Mouse (Mus musculus): ENCODE measurements around the gene Lrrc46. TPM values are rescaled to one million over a fixed set of nuclear protein-coding genes. Genes with fewer than 3 reads are reported as not detected.
A peak's percentile ranks its signal among the peaks of the same experiment; 100 is the strongest.

Gene Lrrc46
- polyA plus RNA-seq, 1 experiment, result 1.0 TPM

GRCm38 (mm10) chr11:96997380-96997956 lies 43.7 kb downstream of the Lrrc46 start:
- H3ac ChIP-seq (ENCODE audit: control insufficient read depth, insufficient read length, low read depth), result peak overlapping the region; percentile 34
- H3K4me3 ChIP-seq (ENCODE audit: insufficient read depth, poor library complexity, severe bottlenecking), result no peak overlapping the region
- no peaks in the 10 kb centered on the region for H3K79me3 ChIP-seq (ENCODE audit: low read depth)
- no peaks in the 10 kb centered on the region for H3K27me3 ChIP-seq (ENCODE audit: control insufficient read depth, insufficient read depth, insufficient read length)
- no peaks in the 10 kb centered on the region for H3K36me3 ChIP-seq (ENCODE audit: control insufficient read depth, insufficient read depth)
- H3K79me2 ChIP-seq (ENCODE audit: control insufficient read depth, insufficient read depth), result no peaks in the 10 kb centered on the region
- TF ChIP-seq USF1 (IDR thresholded peaks at IDR 0.05; ENCODE audit: low read depth) (no peak), MAX (IDR thresholded peaks at IDR 0.05) (no peak), MYOD1 (IDR thresholded peaks at IDR 0.05; ENCODE audit: control insufficient read depth, insufficient read length, low read depth) (peak; percentile 39), MYOG (IDR thresholded peaks at IDR 0.05; ENCODE audit: control insufficient read depth, extremely low read depth, insufficient read length) (no peak), CEBPB (IDR thresholded peaks at IDR 0.05; ENCODE audit: low read depth) (peak; percentile 75)

GRCm38 (mm10) chr11:96996773-96997379 lies 44.3 kb downstream of the Lrrc46 start:
- no peaks in the 10 kb centered on the region for H3K27me3 ChIP-seq (ENCODE audit: control insufficient read depth, insufficient read depth, insufficient read length)
- H3ac ChIP-seq (ENCODE audit: control insufficient read depth, insufficient read length, low read depth), result peak overlapping the region; percentile 34
- H3K79me2 ChIP-seq (ENCODE audit: control insufficient read depth, insufficient read depth), result no peaks in the 10 kb centered on the region
- no peaks in the 10 kb centered on the region for H3K36me3 ChIP-seq (ENCODE audit: control insufficient read depth, insufficient read depth)
- H3K79me3 ChIP-seq (ENCODE audit: low read depth), result no peaks in the 10 kb centered on the region
- TF ChIP-seq MAX (IDR thresholded peaks at IDR 0.05) (peak; percentile 32), MYOD1 (IDR thresholded peaks at IDR 0.05; ENCODE audit: control insufficient read depth, insufficient read length, low read depth) (no peak)
- no peak overlapping the region for H3K4me3 ChIP-seq (ENCODE audit: insufficient read depth, poor library complexity, severe bottlenecking)

GRCm38 (mm10) chr11:96995836-96996772 lies 45.1 kb downstream of the Lrrc46 start:
- Histone ChIP-seq H3ac (ENCODE audit: control insufficient read depth, insufficient read length, low read depth) (no peak overlapping the region), H3K36me3 (ENCODE audit: control insufficient read depth, insufficient read depth) (no peaks in the 10 kb centered on the region), H3K4me3 (ENCODE audit: insufficient read depth, poor library complexity, severe bottlenecking) (no peak overlapping the region), H3K79me2 (ENCODE audit: control insufficient read depth, insufficient read depth) (no peaks in the 10 kb centered on the region), H3K27me3 (ENCODE audit: control insufficient read depth, insufficient read depth, insufficient read length) (no peaks in the 10 kb centered on the region), H3K79me3 (ENCODE audit: low read depth) (no peaks in the 10 kb centered on the region)
- TF ChIP-seq CEBPB (IDR thresholded peaks at IDR 0.05; ENCODE audit: low read depth), result no peak
- no peak for TF ChIP-seq MYOG (IDR thresholded peaks at IDR 0.05; ENCODE audit: control insufficient read depth, extremely low read depth, insufficient read length)
- TF ChIP-seq USF1 (IDR thresholded peaks at IDR 0.05; ENCODE audit: low read depth), result no peak
- no peak for TF ChIP-seq MYOD1 (IDR thresholded peaks at IDR 0.05; ENCODE audit: control insufficient read depth, insufficient read length, low read depth)
- TF ChIP-seq FOSL1 (IDR thresholded peaks at IDR 0.05; ENCODE audit: insufficient read depth, low read length, poor library complexity, severe bottlenecking), result no peak
- no peak for TF ChIP-seq MAX (IDR thresholded peaks at IDR 0.05)
- no peak for TF ChIP-seq CTCF (IDR thresholded peaks at IDR 0.05; ENCODE audit: control insufficient read depth, insufficient read depth, insufficient read length)

- Histone ChIP-seq H3ac (ENCODE audit: control insufficient read depth, insufficient read length, low read depth) (peak overlapping the region; percentile 7), H3K36me3 (ENCODE audit: control insufficient read depth, insufficient read depth) (no peaks in the 10 kb centered on the region), H3K79me2 (ENCODE audit: control insufficient read depth, insufficient read depth) (no peaks in the 10 kb centered on the region), H3K4me3 (ENCODE audit: insufficient read depth, poor library complexity, severe bottlenecking) (no peak overlapping the region), H3K27me3 (ENCODE audit: control insufficient read depth, insufficient read depth, insufficient read length) (no peaks in the 10 kb centered on the region), H3K79me3 (ENCODE audit: low read depth) (no peaks in the 10 kb centered on the region)
- TF ChIP-seq MAX (IDR thresholded peaks at IDR 0.05) (no peak), MYOD1 (IDR thresholded peaks at IDR 0.05; ENCODE audit: control insufficient read depth, insufficient read length, low read depth) (no peak), USF1 (IDR thresholded peaks at IDR 0.05; ENCODE audit: low read depth) (no peak), CTCF (IDR thresholded peaks at IDR 0.05; ENCODE audit: control insufficient read depth, insufficient read depth, insufficient read length) (no peak), MYOG (IDR thresholded peaks at IDR 0.05; ENCODE audit: control insufficient read depth, extremely low read depth, insufficient read length) (no peak), CEBPB (IDR thresholded peaks at IDR 0.05; ENCODE audit: low read depth) (no peak), FOSL1 (IDR thresholded peaks at IDR 0.05; ENCODE audit: insufficient read depth, low read length, poor library complexity, severe bottlenecking) (no peak)
Measured at GRCm38 (mm10) chr11:96995031-96995430, 46.2 kb downstream of the Lrrc46 start.

- H3K79me2 ChIP-seq (ENCODE audit: control insufficient read depth, insufficient read depth), result no peaks in the 10 kb centered on the region
- TF ChIP-seq FOSL1 (IDR thresholded peaks at IDR 0.05; ENCODE audit: insufficient read depth, low read length, poor library complexity, severe bottlenecking) (no peak), CEBPB (IDR thresholded peaks at IDR 0.05; ENCODE audit: low read depth) (no peak), MAX (IDR thresholded peaks at IDR 0.05) (peak; percentile 80), MYOG (IDR thresholded peaks at IDR 0.05; ENCODE audit: control insufficient read depth, extremely low read depth, insufficient read length) (no peak), MYOD1 (IDR thresholded peaks at IDR 0.05; ENCODE audit: control insufficient read depth, insufficient read length, low read depth) (peak; percentile 55), USF1 (IDR thresholded peaks at IDR 0.05; ENCODE audit: low read depth) (no peak), CTCF (IDR thresholded peaks at IDR 0.05; ENCODE audit: control insufficient read depth, insufficient read depth, insufficient read length) (no peak)
- H3K36me3 ChIP-seq (ENCODE audit: control insufficient read depth, insufficient read depth), result no peaks in the 10 kb centered on the region
- no peak overlapping the region for H3K4me3 ChIP-seq (ENCODE audit: insufficient read depth, poor library complexity, severe bottlenecking)
- no peak overlapping the region for H3ac ChIP-seq (ENCODE audit: control insufficient read depth, insufficient read length, low read depth)
- no peaks in the 10 kb centered on the region for H3K79me3 ChIP-seq (ENCODE audit: low read depth)
- no peaks in the 10 kb centered on the region for H3K27me3 ChIP-seq (ENCODE audit: control insufficient read depth, insufficient read depth, insufficient read length)
Measured at GRCm38 (mm10) chr11:96992722-96993311, 48.4 kb downstream of the Lrrc46 start.

Data from C2C12 (cell line).